Mouse (Mus musculus): Measurements from ENCODE around the gene Ift122. TPM values are rescaled to one million over a fixed set of nuclear protein-coding genes. Genes with fewer than 3 reads are reported as not detected.

The Ift122 gene
- polyA plus RNA-seq, 1 experiment from 2014 or later, result 36.9 TPM

- no peak overlapping the region for H3K4me3 ChIP-seq (replicated peaks)
- H3K27me3 ChIP-seq, result no peaks in the 10 kb centered on the region
- no peak for ATAC-seq (replicated peaks; ENCODE audit: low FRiP score)
- no peak overlapping the region for H3K4me2 ChIP-seq
- H3K36me3 ChIP-seq, result peaks cover 44% of the 10 kb centered on the region
- H3K9me3 ChIP-seq (replicated peaks), result no peaks in the 10 kb centered on the region
- H3K27ac ChIP-seq, result 0 out of 2 replicates have a peak overlapping the region, but pooled peaks have one; percentile 6
- no peaks in the 10 kb centered on the region for H3K4me1 ChIP-seq
- H3K9ac ChIP-seq, result no peak overlapping the region
- WGBS, result 79% methylated on average over 6 of the region's 6 CpGs
Observed at GRCm38 (mm10) chr6:115878694-115879093, 25.4 kb downstream of the Ift122 start.

GRCm38 (mm10) chr6:115879736-115880135 lies 26.5 kb downstream of the Ift122 start:
- no peaks in the 10 kb centered on the region for H3K9me3 ChIP-seq (replicated peaks)

DNA sequence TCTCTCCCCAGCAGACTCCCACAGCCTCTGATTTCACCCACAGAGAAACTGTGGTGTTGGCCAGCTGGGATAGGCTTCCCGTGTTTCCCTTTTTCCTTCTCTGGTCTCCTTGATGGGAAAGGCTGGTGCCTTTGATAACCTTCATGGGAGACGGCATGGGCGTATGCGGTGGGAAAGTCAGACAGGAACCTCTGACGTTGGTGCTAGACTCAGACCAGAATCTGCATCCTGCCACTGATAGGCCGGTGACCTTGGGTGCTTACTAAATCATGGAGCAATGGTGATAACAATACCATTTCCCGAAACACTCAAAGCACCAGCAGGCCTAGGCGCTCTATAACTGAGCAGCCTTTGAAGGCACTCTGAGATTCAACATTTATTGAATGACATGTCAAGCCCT lies 27.5 kb downstream of the Ift122 start:
- no peak for ATAC-seq (replicated peaks; ENCODE audit: low FRiP score)
- 0 out of 2 replicates have a peak overlapping the region, but pooled peaks have one; percentile 37 for H3K27ac ChIP-seq
- 83% methylated on average over 8 of the region's 8 CpGs for WGBS

More at GRCm38 (mm10) chr6:115879736-115880135, 26.5 kb downstream of the Ift122 start:
- WGBS, result 52% methylated on average over 6 of the region's 6 CpGs
- H3K4me2 ChIP-seq, result no peak overlapping the region
- peaks cover 53% of the 10 kb centered on the region for H3K36me3 ChIP-seq
- no peak overlapping the region for H3K4me3 ChIP-seq (replicated peaks)
- H3K27ac ChIP-seq, result no peak overlapping the region
- H3K4me1 ChIP-seq, result no peaks in the 10 kb centered on the region
- H3K9ac ChIP-seq, result no peak overlapping the region
- no peaks in the 10 kb centered on the region for H3K27me3 ChIP-seq
- ATAC-seq (replicated peaks; ENCODE audit: low FRiP score), result no peak

GRCm38 (mm10) chr6:115884018-115884417 lies 30.7 kb downstream of the Ift122 start:
- no peak overlapping the region for H3K4me3 ChIP-seq (replicated peaks)
- no peak for ATAC-seq (replicated peaks; ENCODE audit: low FRiP score)
- peaks cover 48% of the 10 kb centered on the region for H3K36me3 ChIP-seq
- peak overlapping the region; percentile 14; the same call in 1 of the 2 replicates for H3K27ac ChIP-seq
- H3K4me2 ChIP-seq, result no peak overlapping the region
- H3K4me1 ChIP-seq, result 0 out of 2 replicates have a peak, but pooled peaks cover 8% of the 10 kb centered on the region
- no peak overlapping the region for H3K9ac ChIP-seq
- H3K9me3 ChIP-seq (replicated peaks), result no peaks in the 10 kb centered on the region
- no peaks in the 10 kb centered on the region for H3K27me3 ChIP-seq

More for the DNA sequence above, 27.5 kb downstream of the Ift122 start:
- no peaks in the 10 kb centered on the region for H3K4me1 ChIP-seq
- no peak overlapping the region for H3K9ac ChIP-seq
- no peak overlapping the region for H3K4me2 ChIP-seq
- H3K9me3 ChIP-seq (replicated peaks), result no peaks in the 10 kb centered on the region
- H3K4me3 ChIP-seq (replicated peaks), result no peak overlapping the region
- no peaks in the 10 kb centered on the region for H3K27me3 ChIP-seq
- H3K36me3 ChIP-seq, result peaks cover 49% of the 10 kb centered on the region

DNA sequence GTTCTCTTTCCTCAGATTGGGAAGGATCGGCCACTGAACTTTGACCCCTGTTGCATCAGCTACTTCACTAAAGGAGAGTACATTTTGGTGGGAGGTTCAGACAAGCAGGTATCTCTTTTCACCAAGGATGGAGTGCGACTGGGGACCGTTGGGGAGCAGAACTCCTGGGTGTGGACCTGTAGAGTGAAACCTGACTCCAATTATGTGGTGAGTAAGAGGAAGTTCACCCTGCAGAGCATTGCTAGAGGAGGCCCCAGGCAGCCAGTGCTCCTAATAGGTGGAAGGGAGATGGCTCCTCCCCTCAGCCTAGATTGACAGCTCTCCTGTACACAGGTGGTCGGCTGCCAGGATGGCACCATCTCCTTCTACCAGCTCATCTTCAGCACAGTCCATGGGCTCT lies 33.6 kb downstream of the Ift122 start:
- Histone ChIP-seq H3K27me3 (no peaks in the 10 kb centered on the region), H3K9ac (no peak overlapping the region), H3K36me3 (peaks cover 57% of the 10 kb centered on the region), H3K4me1 (peaks cover 20% of the 10 kb centered on the region; the same call in 1 of the 2 replicates), H3K4me3 (replicated peaks) (no peak overlapping the region), H3K27ac (no peak overlapping the region; the same call in 1 of the 2 replicates), H3K4me2 (no peak overlapping the region), H3K9me3 (replicated peaks) (no peaks in the 10 kb centered on the region)
- 45% methylated on average over 4 of the region's 4 CpGs for WGBS
- no peak for ATAC-seq (replicated peaks; ENCODE audit: low FRiP score)

DNA sequence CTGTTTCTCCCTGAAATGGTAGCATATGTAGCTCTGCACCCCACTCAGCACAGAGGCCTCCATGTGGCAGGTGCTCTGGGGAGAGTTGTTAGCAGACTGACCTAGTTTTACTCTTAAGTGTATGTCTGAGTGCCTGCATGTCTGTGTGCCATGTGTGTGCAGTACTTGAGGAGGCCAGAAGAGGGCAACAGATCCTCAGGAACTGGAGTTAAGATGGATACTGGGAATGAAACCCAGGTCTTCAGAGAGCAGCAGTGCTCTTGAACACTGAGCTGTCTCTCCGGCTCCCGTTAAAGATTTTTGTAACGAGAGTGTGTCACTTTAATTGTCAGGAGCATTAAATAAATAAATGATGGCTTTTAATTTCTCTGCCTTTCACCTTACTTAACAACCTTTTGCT lies 35.0 kb downstream of the Ift122 start:
- WGBS, result 98% methylated on average over 3 of the region's 3 CpGs
- ATAC-seq (replicated peaks; ENCODE audit: low FRiP score), result no peak
- H3K4me1 ChIP-seq, result peaks cover 20% of the 10 kb centered on the region; the same call in 1 of the 2 replicates
- no peak overlapping the region for H3K9ac ChIP-seq
- no peaks in the 10 kb centered on the region for H3K27me3 ChIP-seq
- no peak overlapping the region for H3K4me3 ChIP-seq (replicated peaks)
- H3K36me3 ChIP-seq, result peaks cover 66% of the 10 kb centered on the region
- H3K4me2 ChIP-seq, result no peak overlapping the region
- H3K27ac ChIP-seq, result no peak overlapping the region
- H3K9me3 ChIP-seq (replicated peaks), result no peaks in the 10 kb centered on the region

- WGBS, result 86% methylated on average over 8 of the region's 8 CpGs
- H3K4me1 ChIP-seq, result peaks cover 20% of the 10 kb centered on the region; the same call in 1 of the 2 replicates
- no peak overlapping the region for H3K4me2 ChIP-seq
- no peaks in the 10 kb centered on the region for H3K9me3 ChIP-seq (replicated peaks)
- no peak overlapping the region for H3K27ac ChIP-seq
- no peak overlapping the region for H3K4me3 ChIP-seq (replicated peaks)
- peaks cover 72% of the 10 kb centered on the region for H3K36me3 ChIP-seq
- H3K9ac ChIP-seq, result no peak overlapping the region
- no peaks in the 10 kb centered on the region for H3K27me3 ChIP-seq
- ATAC-seq (replicated peaks; ENCODE audit: low FRiP score), result no peak
Observed at GRCm38 (mm10) chr6:115890601-115891000, 37.3 kb downstream of the Ift122 start.

- no peak overlapping the region for H3K9ac ChIP-seq
- H3K4me1 ChIP-seq, result peaks cover 20% of the 10 kb centered on the region; the same call in 1 of the 2 replicates
- peak overlapping the region; percentile 41; the same call in 1 of the 2 replicates for H3K27ac ChIP-seq
- H3K36me3 ChIP-seq, result peaks cover 75% of the 10 kb centered on the region
- no peak for ATAC-seq (replicated peaks; ENCODE audit: low FRiP score)
- H3K4me2 ChIP-seq, result no peak overlapping the region
- H3K9me3 ChIP-seq (replicated peaks), result no peaks in the 10 kb centered on the region
- H3K4me3 ChIP-seq (replicated peaks), result no peak overlapping the region
- WGBS, result 64% methylated on average over 6 of the region's 6 CpGs
- H3K27me3 ChIP-seq, result no peaks in the 10 kb centered on the region
Observed at GRCm38 (mm10) chr6:115891061-115891460, 37.8 kb downstream of the Ift122 start.

- Histone ChIP-seq H3K4me2 (no peak overlapping the region), H3K27ac (peak overlapping the region; percentile 41; the same call in 1 of the 2 replicates), H3K9me3 (replicated peaks) (no peaks in the 10 kb centered on the region), H3K9ac (no peak overlapping the region), H3K4me1 (peaks cover 18% of the 10 kb centered on the region; the same call in 1 of the 2 replicates), H3K27me3 (no peaks in the 10 kb centered on the region), H3K4me3 (replicated peaks) (no peak overlapping the region), H3K36me3 (peaks cover 77% of the 10 kb centered on the region)
- ATAC-seq (replicated peaks; ENCODE audit: low FRiP score), result no peak
- 70% methylated on average over 8 of the region's 8 CpGs for WGBS
Observed at GRCm38 (mm10) chr6:115891497-115892061, 38.3 kb downstream of the Ift122 start.

GRCm38 (mm10) chr6:115892363-115892762 lies 39.1 kb downstream of the Ift122 start:
- 79% methylated on average over 3 of the region's 3 CpGs for WGBS
- ATAC-seq (replicated peaks; ENCODE audit: low FRiP score), result no peak
- Histone ChIP-seq H3K27me3 (no peaks in the 10 kb centered on the region), H3K9ac (no peak overlapping the region), H3K4me1 (peaks cover 12% of the 10 kb centered on the region; the same call in 1 of the 2 replicates), H3K9me3 (replicated peaks) (no peaks in the 10 kb centered on the region), H3K4me3 (replicated peaks) (no peak overlapping the region), H3K27ac (no peak overlapping the region), H3K36me3 (peaks cover 70% of the 10 kb centered on the region), H3K4me2 (no peak overlapping the region)

- WGBS, result 74% methylated on average over 1 of the region's 1 CpGs
Observed at GRCm38 (mm10) chr6:115896346-115896745, 43.1 kb downstream of the Ift122 start.

DNA sequence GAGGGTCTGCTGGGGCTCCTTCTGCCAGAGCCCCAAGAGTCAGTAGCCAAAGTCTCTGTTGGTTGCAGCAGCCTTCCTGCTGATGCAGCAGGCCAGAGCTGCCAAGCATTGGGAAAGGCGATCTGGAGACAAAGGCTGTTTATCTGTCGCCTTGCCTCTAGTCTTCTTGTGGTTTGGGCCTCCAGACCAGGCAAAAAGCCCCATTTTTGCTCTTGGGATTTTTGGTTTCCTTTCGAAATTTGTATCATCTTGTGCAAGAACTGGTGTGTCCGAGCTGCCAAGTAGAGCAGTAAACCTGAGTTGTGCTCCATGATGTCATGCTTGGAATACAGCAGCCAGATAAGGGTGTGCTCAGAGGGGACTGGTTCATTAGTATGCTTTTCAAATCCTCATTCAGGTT lies 43.8 kb downstream of the Ift122 start:
- H3K36me3 ChIP-seq, result peaks cover 53% of the 10 kb centered on the region
- H3K9ac ChIP-seq, result no peak overlapping the region
- peaks cover 11% of the 10 kb centered on the region for H3K4me1 ChIP-seq
- no peak overlapping the region for H3K4me3 ChIP-seq (replicated peaks)
- H3K9me3 ChIP-seq (replicated peaks), result no peaks in the 10 kb centered on the region
- ATAC-seq (replicated peaks; ENCODE audit: low FRiP score), result no peak
- WGBS, result 78% methylated on average over 4 of the region's 4 CpGs
- 0 out of 2 replicates have a peak overlapping the region, but pooled peaks have one; percentile 6 for H3K27ac ChIP-seq
- H3K27me3 ChIP-seq, result no peaks in the 10 kb centered on the region
- no peak overlapping the region for H3K4me2 ChIP-seq

More at GRCm38 (mm10) chr6:115896346-115896745, 43.1 kb downstream of the Ift122 start:
- Histone ChIP-seq H3K36me3 (peaks cover 55% of the 10 kb centered on the region), H3K9ac (no peak overlapping the region), H3K4me3 (replicated peaks) (no peak overlapping the region), H3K4me2 (no peak overlapping the region), H3K9me3 (replicated peaks) (no peaks in the 10 kb centered on the region), H3K4me1 (peaks cover 6% of the 10 kb centered on the region), H3K27ac (no peak overlapping the region), H3K27me3 (no peaks in the 10 kb centered on the region)
- no peak for ATAC-seq (replicated peaks; ENCODE audit: low FRiP score)

Measured in kidney, embryonic 15.5 days (tissue).